Mouse (Mus musculus): ENCODE results near the gene Irf1. TPM values are rescaled to one million over a fixed set of nuclear protein-coding genes. Genes with fewer than 3 reads are reported as not detected.

Gene Irf1
- polyA plus RNA-seq, 1 experiment = 111 TPM

- Histone ChIP-seq H3K27ac (ENCODE audit: insufficient read depth, low read length) (no peak overlapping the region), H3K36me3 (ENCODE audit: control insufficient read depth, insufficient read depth, low read length) (no peaks in the 10 kb centered on the region)
- 88% methylated on average over 11 of the region's 11 CpGs for WGBS
Measured at GRCm38 (mm10) chr11:53821230-53821944, 51.6 kb downstream of the Irf1 start.

DNA sequence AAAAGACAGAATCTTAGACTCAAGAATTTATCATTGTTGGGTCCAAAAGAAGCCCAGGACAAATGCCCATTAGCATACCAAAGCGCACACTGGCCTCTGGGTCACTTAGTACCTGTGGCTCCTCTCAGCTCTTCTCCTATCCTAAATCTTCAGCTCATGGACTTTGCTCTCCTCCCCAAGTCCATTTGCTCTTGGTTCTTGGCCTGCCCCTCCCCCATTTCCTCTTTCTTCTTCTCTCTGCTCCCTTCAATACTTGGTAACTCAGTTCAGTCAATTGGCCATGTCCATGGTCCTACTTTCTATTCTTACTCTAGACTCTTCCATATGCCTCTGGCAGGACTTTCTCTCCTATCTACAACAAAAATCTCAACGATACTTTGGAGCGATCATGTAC, 52.1 kb downstream of the Irf1 start:
- Histone ChIP-seq H3K4me3 (ENCODE audit: extremely low read depth, insufficient read depth, insufficient read length) (no peak overlapping the region), H3K27ac (ENCODE audit: insufficient read depth, low read length) (no peak overlapping the region), H3K4me1 (ENCODE audit: control insufficient read depth, insufficient read depth, insufficient read length) (peaks cover 3% of the 10 kb centered on the region; the same call in 1 of the 2 replicates), H3K36me3 (ENCODE audit: control insufficient read depth, insufficient read depth, low read length) (no peaks in the 10 kb centered on the region), H3K27me3 (ENCODE audit: control insufficient read depth, insufficient read depth, low read length) (no peaks in the 10 kb centered on the region)
- WGBS = 93% methylated on average over 3 of the region's 3 CpGs
- no peak for TF ChIP-seq POLR2A (IDR thresholded peaks at IDR 0.05; ENCODE audit: low read depth, low read length)
- no peak for TF ChIP-seq CTCF (IDR thresholded peaks at IDR 0.05; ENCODE audit: extremely low read depth, insufficient read depth, insufficient read length, insufficient replicate concordance)
- no peak for DNase-seq (ENCODE audit: low read depth in 1 of 2, low spot score in 2 of 2)

More at GRCm38 (mm10) chr11:53821230-53821944, 51.6 kb downstream of the Irf1 start:
- DNase-seq (ENCODE audit: low read depth in 1 of 2, low spot score in 2 of 2) = no peak
- Histone ChIP-seq H3K4me1 (ENCODE audit: control insufficient read depth, insufficient read depth, insufficient read length) (peaks cover 3% of the 10 kb centered on the region; the same call in 1 of the 2 replicates), H3K4me3 (ENCODE audit: extremely low read depth, insufficient read depth, insufficient read length) (no peak overlapping the region), H3K27me3 (ENCODE audit: control insufficient read depth, insufficient read depth, low read length) (no peaks in the 10 kb centered on the region)
- TF ChIP-seq POLR2A (IDR thresholded peaks at IDR 0.05; ENCODE audit: low read depth, low read length) (no peak), CTCF (IDR thresholded peaks at IDR 0.05; ENCODE audit: extremely low read depth, insufficient read depth, insufficient read length, insufficient replicate concordance) (no peak)

DNA sequence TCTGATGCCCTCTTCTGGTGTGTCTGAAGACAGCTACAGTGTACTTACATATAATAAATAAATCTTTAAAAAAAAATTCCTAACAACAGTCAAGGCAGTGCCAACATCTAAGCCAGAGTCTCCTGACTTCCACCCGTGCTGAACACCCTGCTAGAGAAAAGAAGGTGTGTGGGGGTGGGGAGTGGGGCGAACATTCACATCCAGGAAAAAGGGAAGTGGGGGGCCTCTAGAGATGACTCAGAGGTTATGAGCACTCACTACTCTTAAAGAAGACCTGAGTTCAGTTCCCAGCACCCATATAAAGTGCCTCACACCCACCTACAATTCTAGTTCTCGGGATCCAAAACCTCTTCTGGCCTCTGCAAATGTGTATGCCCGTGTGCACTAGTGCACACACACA, 55.6 kb downstream of the Irf1 start:
- 67% methylated on average over 4 of the region's 4 CpGs for WGBS
- H3K27ac ChIP-seq (ENCODE audit: insufficient read depth, low read length) = no peak overlapping the region
- no peak overlapping the region for H3K4me3 ChIP-seq (ENCODE audit: extremely low read depth, insufficient read depth, insufficient read length)
- TF ChIP-seq CTCF (IDR thresholded peaks at IDR 0.05; ENCODE audit: extremely low read depth, insufficient read depth, insufficient read length, insufficient replicate concordance) (no peak), POLR2A (IDR thresholded peaks at IDR 0.05; ENCODE audit: low read depth, low read length) (no peak)
- DNase-seq (ENCODE audit: low read depth in 1 of 2, low spot score in 2 of 2) = no peak
- peaks cover 3% of the 10 kb centered on the region; the same call in 1 of the 2 replicates for H3K4me1 ChIP-seq (ENCODE audit: control insufficient read depth, insufficient read depth, insufficient read length)
- no peaks in the 10 kb centered on the region for H3K27me3 ChIP-seq (ENCODE audit: control insufficient read depth, insufficient read depth, low read length)
- no peaks in the 10 kb centered on the region for H3K36me3 ChIP-seq (ENCODE audit: control insufficient read depth, insufficient read depth, low read length)

Other genes starting within 250 kb of the Irf1 start
- gene Kif3a, start 202.6 kb upstream of the Irf1 start, polyA plus RNA-seq (2012; rRNA removed) = 1.2 and 1.3 TPM in 2 replicates
- 0.68 TPM in 1 of 2 replicates, not detected in the other for gene Il4, start 151.3 kb upstream of the Irf1 start, polyA plus RNA-seq (2012; rRNA removed)
- gene Il13, start 135.3 kb upstream of the Irf1 start, polyA plus RNA-seq (2012; rRNA removed) = not detected in 2 replicates
- gene Rad50, start 62.7 kb upstream of the Irf1 start, polyA plus RNA-seq (2012; rRNA removed) = 4.1 and 4.2 TPM in 2 replicates
- not detected in 2 replicates for gene Il5, start 49.2 kb upstream of the Irf1 start, polyA plus RNA-seq (2012; rRNA removed)
- 1.2 TPM in 2 replicates for gene Gm17334, start 3.2 kb downstream of the Irf1 start, polyA plus RNA-seq (2012; rRNA removed)
- gene Gm12216, start 89.2 kb downstream of the Irf1 start, polyA plus RNA-seq (2012; rRNA removed) = 6.9 and 8.1 TPM in 2 replicates
- gene Slc22a5, start 121.6 kb downstream of the Irf1 start, polyA plus RNA-seq (2012; rRNA removed) = 8.9 and 10.3 TPM in 2 replicates
- gene Slc22a21, start 210.3 kb downstream of the Irf1 start, polyA plus RNA-seq (2012; rRNA removed) = 1.6 and 1.8 TPM in 2 replicates

All from spleen, adult 2 months (tissue).